8 mouse cellular contexts compared by ENCODE assay signal in the genomic region with DNA sequence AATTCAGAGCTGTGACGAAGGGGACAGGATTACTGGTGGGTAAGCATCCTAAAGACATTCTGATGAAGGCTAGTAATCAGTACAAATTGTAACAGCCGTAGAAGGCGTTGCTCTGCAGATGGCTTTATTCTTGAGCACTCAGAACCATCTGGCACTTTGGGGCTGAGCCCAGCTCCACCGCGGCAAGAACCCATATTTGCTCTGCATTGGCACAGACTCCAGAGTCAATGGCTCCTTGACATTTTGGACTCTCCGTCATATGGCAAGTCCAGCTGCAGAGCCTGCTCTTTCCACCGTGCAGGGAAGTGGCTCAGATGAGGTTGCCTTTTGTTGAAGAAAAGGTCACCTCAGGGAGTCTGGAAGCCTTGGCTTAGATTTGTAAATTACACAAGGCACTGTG.
A peak's percentile ranks its signal among the peaks of the same experiment; 100 is the strongest.
DNase-seq lines count a peak whose midpoint lies in the region; ATAC-seq lines count a peak whose summit lies in the region.

No protein-coding gene starts in this region.

- H3K27me3 ChIP-seq in heart, embryonic 12.5 days (replicated peaks): no peaks in the 10 kb centered on the region

- H3K9me3 ChIP-seq in heart, embryonic 12.5 days (replicated peaks): no peaks in the 10 kb centered on the region

- H3K27ac ChIP-seq in heart, embryonic 12.5 days (ENCODE audit: poor library complexity, severe bottlenecking): no peak overlapping the region

- H3K4me2 ChIP-seq in heart, embryonic 12.5 days: no peak overlapping the region

- intact Hi-C loops in left cerebral cortex, postnatal 10 days (cut with DNase I): loop anchor here (10.0 kb wide), 2 partner anchors 653 to 1053 kb away; no protein-coding TSS in a partner anchor

- no peaks in the 10 kb centered on the region for H3K4me1 ChIP-seq in heart, embryonic 12.5 days (replicated peaks)

- ATAC-seq in heart, embryonic 12.5 days (ENCODE audit: insufficient number of reproducible peaks, low FRiP score): no peak

- no peak overlapping the region for H3K9ac ChIP-seq in heart, embryonic 12.5 days

- H3K4me3 ChIP-seq in heart, embryonic 12.5 days: no peak overlapping the region

- H3K36me3 ChIP-seq in heart, embryonic 12.5 days: no peaks in the 10 kb centered on the region

- WGBS in heart, embryonic 12.5 days: 77% methylated on average over 7 of the region's 7 CpGs

- DNase-seq in heart, adult 11 months: peak; percentile 93
- peak; percentile 92 to 93 for DNase-seq in cerebellum, adult 18-20 months
- peak; percentile 25 for DNase-seq in heart, adult 8-10 months (ENCODE audit: low spot score)
- DNase-seq in left cerebral cortex, postnatal 10 days (ENCODE audit: extremely low spot score in 1 of 2, low spot score in 2 of 2): peak; percentile 35 to 75
- peak; percentile 50 to 54 for DNase-seq in right cerebral cortex, postnatal 36 days (ENCODE audit: low spot score in 2 of 2)
- no peak for DNase-seq in spleen, postnatal 10 days (ENCODE audit: low spot score in 2 of 2)
- no peak for DNase-seq in kidney, adult 9 months

Comparison
In these comparisons a context has a peak if more than half of its experiments do, and no peak if none do; other contexts are left out.
1. DNase-seq: peak in heart, adult 11 months (single experiment), cerebellum, adult 18-20 months (2 of 2), heart, adult 8-10 months (single experiment), left cerebral cortex, postnatal 10 days (2 of 2) and right cerebral cortex, postnatal 36 days (2 of 2); none in spleen, postnatal 10 days (0 of 2) and kidney, adult 9 months (single experiment).